Mouse (Mus musculus): ENCODE data around the gene Afap1. TPM values are rescaled to one million over a fixed set of nuclear protein-coding genes. Genes with fewer than 3 reads are reported as not detected.
A peak's percentile ranks its signal among the peaks of the same experiment; 100 is the strongest.

Gene Afap1
- total and polyA plus RNA-seq, 3 experiments = 11.5 to 20.6 (median 18.7) TPM

- H3K36me3 ChIP-seq (ENCODE audit: control insufficient read depth, insufficient read depth, low read length) = peaks cover 4% of the 10 kb centered on the region; the same call in 1 of the 2 replicates
These were observed 71.9 kb downstream of the Afap1 start for GRCm38 (mm10) chr5:35965036-35965435.

GRCm38 (mm10) chr5:35969857-35970256 lies 76.7 kb downstream of the Afap1 start:
- Histone ChIP-seq H3K36me3 (ENCODE audit: control insufficient read depth, insufficient read depth, low read length) (no peaks in the 10 kb centered on the region), H3K79me2 (replicated peaks; ENCODE audit: control insufficient read depth, insufficient read depth, low read length) (no peaks in the 10 kb centered on the region), H3K4me1 (ENCODE audit: control insufficient read depth, insufficient read depth, low read length) (peaks cover 7% of the 10 kb centered on the region), H3K9ac (ENCODE audit: low read depth, low read length) (no peak overlapping the region), H3K4me3 (no peak overlapping the region), H3K27me3 (ENCODE audit: control insufficient read depth, insufficient read depth, low read length) (no peaks in the 10 kb centered on the region), H3K27ac (no peak overlapping the region)
- WGBS = 41% methylated on average over 3 of the region's 3 CpGs
- TF ChIP-seq CTCF (IDR thresholded peaks at IDR 0.05) (no peak), POLR2A (IDR thresholded peaks at IDR 0.05; ENCODE audit: insufficient read depth, low read depth, low read length) (no peak), EP300 (IDR thresholded peaks at IDR 0.05; ENCODE audit: insufficient read depth, low read depth, low read length) (no peak)
- intact Hi-C loops (cut with DNase I) = loop anchor here (10.0 kb wide), 2 partner anchors 265 to 375 kb away; no protein-coding TSS in a partner anchor
- no peak for DNase-seq

More at GRCm38 (mm10) chr5:35965036-35965435, 71.9 kb downstream of the Afap1 start:
- 82% methylated on average over 5 of the region's 5 CpGs for WGBS
- Histone ChIP-seq H3K9ac (ENCODE audit: low read depth, low read length) (no peak overlapping the region), H3K27ac (no peak overlapping the region), H3K79me2 (replicated peaks; ENCODE audit: control insufficient read depth, insufficient read depth, low read length) (no peaks in the 10 kb centered on the region), H3K4me1 (ENCODE audit: control insufficient read depth, insufficient read depth, low read length) (peaks cover 1% of the 10 kb centered on the region; the same call in 1 of the 2 replicates), H3K27me3 (ENCODE audit: control insufficient read depth, insufficient read depth, low read length) (no peaks in the 10 kb centered on the region), H3K4me3 (no peak overlapping the region)
- no peak for DNase-seq
- no peak for TF ChIP-seq POLR2A (IDR thresholded peaks at IDR 0.05; ENCODE audit: insufficient read depth, low read depth, low read length)
- TF ChIP-seq CTCF (IDR thresholded peaks at IDR 0.05) = no peak
- no peak for TF ChIP-seq EP300 (IDR thresholded peaks at IDR 0.05; ENCODE audit: insufficient read depth, low read depth, low read length)
- intact Hi-C loops (cut with DNase I) = no loop called here

GRCm38 (mm10) chr5:35970380-35971105 lies 77.4 kb downstream of the Afap1 start:
- DNase-seq = peak; percentile 53 to 62
- no peak overlapping the region for H3K9ac ChIP-seq (ENCODE audit: low read depth, low read length)

GRCm38 (mm10) chr5:35971841-35972578 lies 78.9 kb downstream of the Afap1 start:
- Histone ChIP-seq H3K4me3 (no peak overlapping the region), H3K9ac (ENCODE audit: low read depth, low read length) (no peak overlapping the region), H3K27ac (no peak overlapping the region), H3K36me3 (ENCODE audit: control insufficient read depth, insufficient read depth, low read length) (no peaks in the 10 kb centered on the region), H3K4me1 (ENCODE audit: control insufficient read depth, insufficient read depth, low read length) (peaks cover 9% of the 10 kb centered on the region), H3K79me2 (replicated peaks; ENCODE audit: control insufficient read depth, insufficient read depth, low read length) (no peaks in the 10 kb centered on the region), H3K27me3 (ENCODE audit: control insufficient read depth, insufficient read depth, low read length) (no peaks in the 10 kb centered on the region)
- peak; percentile 73 to 86 for DNase-seq
- intact Hi-C loops (cut with DNase I) = loop anchor here (1.0 to 10.0 kb wide), 3 partner anchors 102 to 377 kb away; no protein-coding TSS in a partner anchor
- TF ChIP-seq POLR2A (IDR thresholded peaks at IDR 0.05; ENCODE audit: insufficient read depth, low read depth, low read length) = no peak
- peak; percentile 98 for TF ChIP-seq CTCF (IDR thresholded peaks at IDR 0.05)
- peak; percentile 75; the same call in 1 of the 2 replicates for TF ChIP-seq EP300 (IDR thresholded peaks at IDR 0.05; ENCODE audit: insufficient read depth, low read depth, low read length)
- 59% methylated on average over 10 of the region's 10 CpGs for whole genome bisulfite sequencing

More at GRCm38 (mm10) chr5:35970380-35971105, 77.4 kb downstream of the Afap1 start:
- WGBS = 51% methylated on average over 12 of the region's 12 CpGs
- H3K4me1 ChIP-seq (ENCODE audit: control insufficient read depth, insufficient read depth, low read length) = peaks cover 8% of the 10 kb centered on the region
- H3K36me3 ChIP-seq (ENCODE audit: control insufficient read depth, insufficient read depth, low read length) = no peaks in the 10 kb centered on the region
- peak overlapping the region; percentile 26; the same call in 1 of the 2 replicates for H3K27ac ChIP-seq
- TF ChIP-seq EP300 (IDR thresholded peaks at IDR 0.05; ENCODE audit: insufficient read depth, low read depth, low read length) (no peak), POLR2A (IDR thresholded peaks at IDR 0.05; ENCODE audit: insufficient read depth, low read depth, low read length) (no peak), CTCF (IDR thresholded peaks at IDR 0.05) (no peak)
- H3K4me3 ChIP-seq = no peak overlapping the region
- H3K79me2 ChIP-seq (replicated peaks; ENCODE audit: control insufficient read depth, insufficient read depth, low read length) = no peaks in the 10 kb centered on the region
- intact Hi-C loops (cut with DNase I) = loop anchor here (10.0 kb wide), 2 partner anchors 266 to 376 kb away; no protein-coding TSS in a partner anchor
- H3K27me3 ChIP-seq (ENCODE audit: control insufficient read depth, insufficient read depth, low read length) = no peaks in the 10 kb centered on the region

- WGBS = 71% methylated on average over 7 of the region's 7 CpGs
- H3K79me2 ChIP-seq (replicated peaks; ENCODE audit: control insufficient read depth, insufficient read depth, low read length) = no peaks in the 10 kb centered on the region
- intact Hi-C loops (cut with DNase I) = loop anchor here (1.0 to 10.0 kb wide), 3 partner anchors 102 to 378 kb away; no protein-coding TSS in a partner anchor
- H3K36me3 ChIP-seq (ENCODE audit: control insufficient read depth, insufficient read depth, low read length) = no peaks in the 10 kb centered on the region
- no peak overlapping the region for H3K4me3 ChIP-seq
- no peak for TF ChIP-seq EP300 (IDR thresholded peaks at IDR 0.05; ENCODE audit: insufficient read depth, low read depth, low read length)
- TF ChIP-seq CTCF (IDR thresholded peaks at IDR 0.05) = no peak
- TF ChIP-seq POLR2A (IDR thresholded peaks at IDR 0.05; ENCODE audit: insufficient read depth, low read depth, low read length) = no peak
- H3K4me1 ChIP-seq (ENCODE audit: control insufficient read depth, insufficient read depth, low read length) = peaks cover 9% of the 10 kb centered on the region
- H3K27ac ChIP-seq = no peak overlapping the region; the same call in 1 of the 2 replicates
- no peak overlapping the region for H3K9ac ChIP-seq (ENCODE audit: low read depth, low read length)
- H3K27me3 ChIP-seq (ENCODE audit: control insufficient read depth, insufficient read depth, low read length) = no peaks in the 10 kb centered on the region
- DNase-seq = no peak
These were observed 79.6 kb downstream of the Afap1 start for GRCm38 (mm10) chr5:35972739-35973138.

Measured in heart, adult 2 months (tissue).